Mouse (Mus musculus) intestine, embryonic 14.5 days (tissue): ENCODE data around the gene Gm5150. TPM values are rescaled to one million over a fixed set of nuclear protein-coding genes. Genes with fewer than 3 reads are reported as not detected.
"Not testable (repeated sequence)": the region's sequence is repeated elsewhere in the genome, so short reads cannot be mapped to it uniquely, and the experiment has no call there.

Source experiments
- ATAC-seq: fragments of 200-750 bp; cut with Nextera tagmentation; replicated peaks from 2 replicates; pipeline ENCODE4 v1.8.0; 2017; ENCODE audit warnings: low read depth, moderate number of reproducible peaks, moderate TSS enrichment, moderate library complexity; ENCODE audit not compliant: low FRiP score, low TSS enrichment
- DNase-seq: peaks from one replicate; pipeline ENCODE4 v3.0.0-alpha.2; 2018; ENCODE audit warnings: low spot score
- H3K27ac ChIP-seq: fragments of 300-500 bp; sonication (generic); 2 replicates; pipeline ENCODE4 v1.5.1; 2014; ENCODE audit warnings: low read depth, mild to moderate bottlenecking, control low read depth
- H3K27me3 ChIP-seq: fragments of 300-500 bp; sonication (generic); replicated peaks from 2 replicates; pipeline ENCODE4 v1.6.1; 2014; ENCODE audit warnings: low read length, control low read depth; ENCODE audit not compliant: control insufficient read depth, insufficient read depth
- H3K36me3 ChIP-seq: fragments of 300-500 bp; sonication (generic); 2 replicates; pipeline ENCODE4 v1.6.1; 2014; ENCODE audit warnings: low read length, control low read depth; ENCODE audit not compliant: control insufficient read depth, insufficient read depth
- H3K4me1 ChIP-seq: fragments of 300-500 bp; sonication (generic); replicated peaks from 2 replicates; pipeline ENCODE4 v1.6.1; 2014; ENCODE audit warnings: low read length, control low read depth, mixed read lengths; ENCODE audit not compliant: control insufficient read depth, insufficient read depth
- H3K4me2 ChIP-seq: fragments of 300-500 bp; sonication (generic); 2 replicates; pipeline ENCODE4 v1.6.1; 2014; ENCODE audit warnings: low read length
- H3K4me3 ChIP-seq: fragments of 300-500 bp; sonication (generic); 2 replicates; pipeline ENCODE4 v1.5.1; 2014; ENCODE audit warnings: low read depth, low read length, control low read depth, mixed read lengths
- H3K9ac ChIP-seq: fragments of 300-500 bp; sonication (generic); 2 replicates; pipeline ENCODE4 v1.6.1; 2014; ENCODE audit warnings: mild to moderate bottlenecking, low read length
- H3K9me3 ChIP-seq: fragments of 300-500 bp; sonication (generic); 2 replicates; pipeline ENCODE4 v1.6.1; 2016; ENCODE audit warnings: low read length, control low read depth; ENCODE audit not compliant: control insufficient read depth
- WGBS: fragments of 180-500 bp; shearing (Covaris S2); extraction: QIAGEN DNeasy Blood & Tissue Kit; methylation state at CpG from one replicate; pipeline ENCODE4 v1.1.7; 2014; 5-methylcytosine and 5-hydroxymethylcytosine counted together
- microRNA-seq: library from miRNA; unstranded; fragments of <30 nt; microRNA quantifications from one replicate; pipeline ENCODE4, GENCODE M21; 2016
- polyA plus RNA-seq: library from polyadenylated mRNA; unstranded; fragments of >200 nt; fragmentation: Nextera tagmentation; extraction: Ambion mirVana; gene quantifications from 2 replicates; pipeline ENCODE4 v1.2.1, GENCODE M21; 2014

Gm5150 gene
- polyA plus RNA-seq, 1 experiment from 2014 or later = 0.19 TPM

DNA sequence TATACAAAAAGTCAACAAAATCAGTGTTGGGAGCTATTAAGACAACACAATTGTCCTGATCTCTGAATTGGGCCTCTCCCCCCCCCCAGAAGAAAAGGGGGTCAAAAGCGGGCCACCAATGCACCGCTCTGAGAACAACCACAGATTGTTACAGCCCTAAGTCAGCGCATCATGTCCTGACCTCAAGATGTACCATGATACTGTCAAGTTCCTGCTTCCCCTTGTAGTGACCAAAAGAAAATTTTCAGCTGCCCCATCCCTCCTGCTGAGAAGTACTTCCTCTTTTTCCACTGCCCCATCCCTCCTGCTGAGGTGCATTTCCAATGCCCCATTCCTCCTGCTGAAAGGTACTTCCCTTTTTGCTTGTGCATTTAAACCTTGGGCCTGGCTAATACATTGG, 6.8 kb downstream of the Gm5150 start:
- DNase-seq, H3K27ac ChIP-seq, H3K9ac ChIP-seq, H3K4me1 ChIP-seq, H3K4me3 ChIP-seq, H3K27me3 ChIP-seq, H3K9me3 ChIP-seq, H3K4me2 ChIP-seq, ATAC-seq, H3K36me3 ChIP-seq: not testable (repeated sequence)
- WGBS = 87% methylated on average over 3 of the region's 3 CpGs

DNA sequence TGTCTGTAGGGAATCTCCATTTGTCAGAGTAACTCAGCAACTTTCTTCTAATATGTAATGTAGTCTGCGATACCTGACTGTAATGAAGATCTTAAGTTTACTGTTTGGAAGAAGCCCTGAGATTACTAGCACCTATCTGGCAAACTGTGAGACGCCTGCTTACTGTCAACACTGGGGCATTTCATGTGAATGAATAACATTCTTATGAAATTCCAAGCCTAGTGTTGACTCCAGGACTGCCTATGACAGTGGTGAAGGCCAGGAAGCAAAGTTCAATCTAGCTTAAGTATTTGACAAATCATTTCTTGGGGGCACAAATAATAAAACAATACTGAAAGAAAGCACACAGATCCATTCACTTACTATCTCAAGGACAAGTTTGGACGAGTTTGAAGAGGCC, 24.0 kb downstream of the Gm5150 start:
- ATAC-seq (no peak), DNase-seq (no peak)
- WGBS = 64% methylated on average over 3 of the region's 3 CpGs
- no peak overlapping the region for H3K4me2 ChIP-seq
- H3K27me3 ChIP-seq = no peaks in the 10 kb centered on the region
- H3K36me3 ChIP-seq = no peaks in the 10 kb centered on the region
- H3K4me3 ChIP-seq = no peak overlapping the region
- no peaks in the 10 kb centered on the region for H3K4me1 ChIP-seq
- H3K9me3 ChIP-seq = no peaks in the 10 kb centered on the region
- no peak overlapping the region for H3K9ac ChIP-seq
- H3K27ac ChIP-seq = no peak overlapping the region

DNA sequence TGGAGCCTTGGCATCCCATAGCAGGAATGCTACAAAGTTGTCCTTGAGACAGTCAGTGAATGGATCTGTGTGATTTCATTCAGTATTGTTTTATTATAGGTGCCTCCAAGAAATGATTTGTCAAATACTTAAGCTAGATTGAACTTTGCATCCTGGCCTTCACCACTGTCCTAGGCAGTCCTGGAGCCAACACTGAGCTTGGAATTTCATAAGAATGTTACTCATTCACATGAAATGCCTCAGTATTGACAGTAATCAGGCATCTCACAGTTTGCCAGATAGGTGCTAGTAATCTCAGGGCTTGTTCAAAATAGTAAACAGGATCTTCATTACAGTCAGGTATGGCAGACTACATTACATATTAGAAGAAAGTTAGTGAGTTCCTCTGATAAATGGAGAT, 49.3 kb downstream of the Gm5150 start:
- Histone ChIP-seq H3K27ac (no peak overlapping the region), H3K27me3 (no peaks in the 10 kb centered on the region), H3K4me3 (no peak overlapping the region), H3K36me3 (no peaks in the 10 kb centered on the region), H3K9me3 (peaks cover 8% of the 10 kb centered on the region; the same call in 1 of the 2 replicates), H3K4me2 (no peak overlapping the region), H3K4me1 (no peaks in the 10 kb centered on the region), H3K9ac (no peak overlapping the region)
- ATAC-seq = no peak
- DNase-seq = no peak

Small RNAs within 50 kb of the gene (microRNA-seq; reads per million reads assigned to microRNA genes)
- not detected for gene Gm24694

Other genes with a start within 250 kb of the Gm5150 start
- 0.26 and 0.35 TPM in 2 replicates for gene Sirpb1c, start 157.9 kb downstream of the Gm5150 start, polyA plus RNA-seq